In the genomic region with DNA sequence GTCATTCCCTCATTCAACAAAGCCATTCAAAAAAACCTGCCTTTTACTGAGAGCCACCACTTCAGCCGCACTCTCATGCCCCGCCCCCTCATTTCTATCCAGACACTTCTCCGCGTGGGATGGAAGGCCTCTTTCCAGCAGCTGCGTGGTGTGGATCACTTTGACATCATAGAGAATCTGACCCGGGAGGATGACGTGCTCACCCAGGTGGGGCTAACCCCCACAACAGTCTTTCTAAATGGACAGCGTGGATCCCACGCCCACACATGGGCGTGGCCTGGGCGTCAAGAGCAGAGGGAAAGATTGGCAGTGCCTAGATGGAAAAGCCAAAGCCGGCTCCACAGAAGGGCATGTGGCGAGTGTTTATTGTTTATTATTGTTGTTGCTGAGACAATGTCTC, we compare ENCODE assay signal across 8 mouse cellular contexts. TPM values are rescaled to one million over a fixed set of nuclear protein-coding genes. Genes with fewer than 3 reads are reported as not detected.
DNase-seq lines count a peak whose midpoint lies in the region; ATAC-seq lines count a peak whose summit lies in the region.

No protein-coding gene starts in this region.

- H3K27me3 ChIP-seq in embryonic facial prominence, embryonic 11.5 days (ENCODE audit: control insufficient read depth, insufficient read depth, low read length): no peaks in the 10 kb centered on the region
- H3K27me3 ChIP-seq in liver, embryonic 11.5 days (replicated peaks; ENCODE audit: control insufficient read depth, insufficient read depth, low read length): no peaks in the 10 kb centered on the region

- 26% methylated on average over 13 of the region's 13 CpGs for WGBS in embryonic facial prominence, embryonic 11.5 days
- WGBS in liver, embryonic 11.5 days: 21% methylated on average over 13 of the region's 13 CpGs

- H3K27ac ChIP-seq in embryonic facial prominence, embryonic 11.5 days (replicated peaks; ENCODE audit: low read depth, low read length): no peak overlapping the region
- H3K27ac ChIP-seq in liver, embryonic 11.5 days (ENCODE audit: low read depth, low read length): no peak overlapping the region

- H3K9me3 ChIP-seq in embryonic facial prominence, embryonic 11.5 days (replicated peaks; ENCODE audit: control insufficient read depth, low read length): no peaks in the 10 kb centered on the region
- H3K9me3 ChIP-seq in liver, embryonic 11.5 days (ENCODE audit: control insufficient read depth, low read length): no peaks in the 10 kb centered on the region

- H3K4me1 ChIP-seq in embryonic facial prominence, embryonic 11.5 days (ENCODE audit: control insufficient read depth, insufficient read depth, low read length): no peaks in the 10 kb centered on the region
- H3K4me1 ChIP-seq in liver, embryonic 11.5 days (replicated peaks; ENCODE audit: control insufficient read depth, insufficient read depth, low read length): peaks cover 46% of the 10 kb centered on the region

- H3K36me3 ChIP-seq in embryonic facial prominence, embryonic 11.5 days (replicated peaks; ENCODE audit: control insufficient read depth, insufficient read depth, low read depth, low read length): no peaks in the 10 kb centered on the region
- no peaks in the 10 kb centered on the region for H3K36me3 ChIP-seq in liver, embryonic 11.5 days (ENCODE audit: control insufficient read depth, insufficient read depth, low read length)

- no peak overlapping the region for H3K9ac ChIP-seq in embryonic facial prominence, embryonic 11.5 days (replicated peaks; ENCODE audit: low read length)
- no peak overlapping the region for H3K9ac ChIP-seq in liver, embryonic 11.5 days (ENCODE audit: low read depth, low read length)

- no peak overlapping the region; the same call in 1 of the 2 replicates for H3K4me2 ChIP-seq in embryonic facial prominence, embryonic 11.5 days (ENCODE audit: low read depth, low read length)
- peak overlapping the region; percentile 52 for H3K4me2 ChIP-seq in liver, embryonic 11.5 days

- H3K4me3 ChIP-seq in embryonic facial prominence, embryonic 11.5 days (ENCODE audit: low read depth, low read length): no peak overlapping the region
- H3K4me3 ChIP-seq in liver, embryonic 11.5 days (ENCODE audit: low read depth, low read length): no peak overlapping the region

- DNase-seq in layer of hippocampus, adult 8-10 months (ENCODE audit: low spot score in 2 of 2): peak; percentile 40
- no peak for DNase-seq in layer of hippocampus, adult 9-10 months (ENCODE audit: low spot score)
- DNase-seq in embryonic facial prominence, embryonic 11.5 days (ENCODE audit: low spot score): peak; percentile 40
- peak; percentile 33 for DNase-seq in induced T-regulatory cell, adult 2 months (ENCODE audit: low read depth)
- DNase-seq in liver, embryonic 11.5 days (ENCODE audit: low spot score): no peak
- peak; percentile 59 to 70 for DNase-seq in right cerebral cortex, postnatal 10 days (ENCODE audit: low spot score in 2 of 2)
- DNase-seq in T-cell, adult 2 months (ENCODE audit: low spot score): no peak
- no peak for DNase-seq in cerebellum, adult 8-10 months

- no peak for ATAC-seq in embryonic facial prominence, embryonic 11.5 days (replicated peaks; ENCODE audit: insufficient number of reproducible peaks, low FRiP score, low TSS enrichment, low read depth)
- no peak for ATAC-seq in liver, embryonic 11.5 days (replicated peaks; ENCODE audit: low FRiP score)

RNA-seq across cellular contexts. Expression of a gene that starts 10.4 kb away (rescaled TPM):
- total RNA-seq in layer of hippocampus, adult 8-10 months (2022): 1 to 10 TPM in 1 of 4 experiments, under 1 TPM in 3; 0.54 to 1.3 (median 0.88) TPM
- 127 and 132 TPM in 2 replicates for polyA plus RNA-seq in embryonic facial prominence, embryonic 11.5 days (2014; fragmentation: Nextera tagmentation; extraction: Ambion mirVana)
- 185 and 192 TPM in 2 replicates for polyA plus RNA-seq in liver, embryonic 11.5 days (2014; fragmentation: Nextera tagmentation; extraction: Ambion mirVana)

RNA-seq across cellular contexts. Expression of a gene that starts 10.6 kb away (rescaled TPM):
- 1 to 10 TPM; 4.0 to 5.4 (median 4.2) TPM for total RNA-seq in layer of hippocampus, adult 8-10 months (2022)
- polyA plus RNA-seq in embryonic facial prominence, embryonic 11.5 days (2014; fragmentation: Nextera tagmentation; extraction: Ambion mirVana): 3.3 and 4.3 TPM in 2 replicates
- 8.4 and 11.1 TPM in 2 replicates for polyA plus RNA-seq in liver, embryonic 11.5 days (2014; fragmentation: Nextera tagmentation; extraction: Ambion mirVana)

RNA-seq across cellular contexts. Expression of a gene that starts 12.7 kb away (rescaled TPM):
- total RNA-seq in layer of hippocampus, adult 8-10 months (2022): 1 to 10 TPM in 2 of 4 experiments, under 1 TPM in 2; 0.12 to 1.6 (median 0.86) TPM
- polyA plus RNA-seq in embryonic facial prominence, embryonic 11.5 days (2014; fragmentation: Nextera tagmentation; extraction: Ambion mirVana): 416 and 441 TPM in 2 replicates
- 430 and 440 TPM in 2 replicates for polyA plus RNA-seq in liver, embryonic 11.5 days (2014; fragmentation: Nextera tagmentation; extraction: Ambion mirVana)

RNA-seq across cellular contexts. Expression of a gene that starts 24.2 kb away (rescaled TPM):
- under 1 TPM in 1 of 4 experiments, not detected in 3; 0.24 TPM for total RNA-seq in layer of hippocampus, adult 8-10 months (2022)
- polyA plus RNA-seq in embryonic facial prominence, embryonic 11.5 days (2014; fragmentation: Nextera tagmentation; extraction: Ambion mirVana): not detected in 2 replicates
- not detected in 2 replicates for polyA plus RNA-seq in liver, embryonic 11.5 days (2014; fragmentation: Nextera tagmentation; extraction: Ambion mirVana)

RNA-seq across cellular contexts. Expression of a gene that starts 26.8 kb away (rescaled TPM):
- 1 to 10 TPM in 3 of 4 experiments, not detected in 1; 1.7 to 2.2 (median 1.9) TPM for total RNA-seq in layer of hippocampus, adult 8-10 months (2022)
- polyA plus RNA-seq in embryonic facial prominence, embryonic 11.5 days (2014; fragmentation: Nextera tagmentation; extraction: Ambion mirVana): 0.17 TPM in 1 of 2 replicates, not detected in the other
- polyA plus RNA-seq in liver, embryonic 11.5 days (2014; fragmentation: Nextera tagmentation; extraction: Ambion mirVana): 0.21 and 0.80 TPM in 2 replicates

Comparison
In these comparisons a context has a peak if more than half of its experiments do, and no peak if none do; other contexts are left out.
1. DNase-seq: peak in layer of hippocampus, adult 8-10 months (2 of 2), embryonic facial prominence, embryonic 11.5 days (single experiment), induced T-regulatory cell, adult 2 months (single experiment) and right cerebral cortex, postnatal 10 days (2 of 2); none in layer of hippocampus, adult 9-10 months (single experiment), liver, embryonic 11.5 days (single experiment), T-cell, adult 2 months (single experiment) and cerebellum, adult 8-10 months (single experiment).